Mouse (Mus musculus): ENCODE results near the gene Fam131c. TPM values are rescaled to one million over a fixed set of nuclear protein-coding genes. Genes with fewer than 3 reads are reported as not detected.

Fam131c gene
- polyA plus RNA-seq, 1 experiment from 2014 or later: 0.57 TPM

GRCm38 (mm10) chr4:141347365-141347797, 20.6 kb upstream of the Fam131c start:
- Histone ChIP-seq H3K36me3 (ENCODE audit: control insufficient read depth, insufficient read depth, low read length) (no peaks in the 10 kb centered on the region), H3K27me3 (ENCODE audit: control insufficient read depth, insufficient read depth, low read length) (no peaks in the 10 kb centered on the region), H3K9me3 (ENCODE audit: control insufficient read depth, low read length) (no peaks in the 10 kb centered on the region), H3K9ac (ENCODE audit: low read length) (no peak overlapping the region), H3K27ac (replicated peaks; ENCODE audit: low read depth, low read length) (no peak overlapping the region), H3K4me1 (ENCODE audit: control insufficient read depth, insufficient read depth, low read length) (peaks cover 3% of the 10 kb centered on the region; the same call in 1 of the 2 replicates), H3K4me2 (ENCODE audit: low read depth, severe bottlenecking) (no peak overlapping the region), H3K4me3 (ENCODE audit: low read depth, low read length) (no peak overlapping the region)
- DNase-seq (ENCODE audit: low spot score): no peak
- no peak for ATAC-seq (ENCODE audit: insufficient number of reproducible peaks, low FRiP score, low TSS enrichment, low read depth)
- WGBS: 80% methylated on average over 8 of the region's 8 CpGs

GRCm38 (mm10) chr4:141348616-141349015, 19.4 kb upstream of the Fam131c start:
- no peak overlapping the region for H3K4me2 ChIP-seq (ENCODE audit: low read depth, severe bottlenecking)
- H3K27ac ChIP-seq (replicated peaks; ENCODE audit: low read depth, low read length): no peak overlapping the region
- WGBS: 76% methylated on average over 11 of the region's 11 CpGs
- ATAC-seq (ENCODE audit: insufficient number of reproducible peaks, low FRiP score, low TSS enrichment, low read depth) (no peak), DNase-seq (ENCODE audit: low spot score) (no peak)
- peaks cover 3% of the 10 kb centered on the region; the same call in 1 of the 2 replicates for H3K4me1 ChIP-seq (ENCODE audit: control insufficient read depth, insufficient read depth, low read length)
- H3K36me3 ChIP-seq (ENCODE audit: control insufficient read depth, insufficient read depth, low read length): no peaks in the 10 kb centered on the region
- H3K9ac ChIP-seq (ENCODE audit: low read length): no peak overlapping the region; the same call in 1 of the 2 replicates
- no peaks in the 10 kb centered on the region for H3K27me3 ChIP-seq (ENCODE audit: control insufficient read depth, insufficient read depth, low read length)
- H3K9me3 ChIP-seq (ENCODE audit: control insufficient read depth, low read length): no peaks in the 10 kb centered on the region
- no peak overlapping the region for H3K4me3 ChIP-seq (ENCODE audit: low read depth, low read length)

GRCm38 (mm10) chr4:141350015-141350414, 18.0 kb upstream of the Fam131c start:
- Histone ChIP-seq H3K27ac (replicated peaks; ENCODE audit: low read depth, low read length) (0 out of 2 replicates have a peak overlapping the region, but pooled peaks have one; percentile 30), H3K4me3 (ENCODE audit: low read depth, low read length) (no peak overlapping the region), H3K36me3 (ENCODE audit: control insufficient read depth, insufficient read depth, low read length) (no peaks in the 10 kb centered on the region), H3K4me1 (ENCODE audit: control insufficient read depth, insufficient read depth, low read length) (peaks cover 3% of the 10 kb centered on the region; the same call in 1 of the 2 replicates), H3K9me3 (ENCODE audit: control insufficient read depth, low read length) (no peaks in the 10 kb centered on the region), H3K4me2 (ENCODE audit: low read depth, severe bottlenecking) (no peak overlapping the region), H3K27me3 (ENCODE audit: control insufficient read depth, insufficient read depth, low read length) (no peaks in the 10 kb centered on the region), H3K9ac (ENCODE audit: low read length) (no peak overlapping the region)
- no peak for DNase-seq (ENCODE audit: low spot score)
- 79% methylated on average over 12 of the region's 12 CpGs for WGBS
- ATAC-seq (ENCODE audit: insufficient number of reproducible peaks, low FRiP score, low TSS enrichment, low read depth): no peak

- DNase-seq (ENCODE audit: low spot score) (no peak), ATAC-seq (ENCODE audit: insufficient number of reproducible peaks, low FRiP score, low TSS enrichment, low read depth) (no peak)
Measured at GRCm38 (mm10) chr4:141351972-141352371, 16.0 kb upstream of the Fam131c start.

GRCm38 (mm10) chr4:141352986-141353385, 15.0 kb upstream of the Fam131c start:
- Histone ChIP-seq H3K36me3 (ENCODE audit: control insufficient read depth, insufficient read depth, low read length) (no peaks in the 10 kb centered on the region), H3K27ac (replicated peaks; ENCODE audit: low read depth, low read length) (no peak overlapping the region), H3K4me2 (ENCODE audit: low read depth, severe bottlenecking) (no peak overlapping the region), H3K27me3 (ENCODE audit: control insufficient read depth, insufficient read depth, low read length) (no peaks in the 10 kb centered on the region), H3K9me3 (ENCODE audit: control insufficient read depth, low read length) (no peaks in the 10 kb centered on the region), H3K4me1 (ENCODE audit: control insufficient read depth, insufficient read depth, low read length) (0 out of 2 replicates have a peak, but pooled peaks cover 3% of the 10 kb centered on the region), H3K9ac (ENCODE audit: low read length) (no peak overlapping the region), H3K4me3 (ENCODE audit: low read depth, low read length) (no peak overlapping the region)
- ATAC-seq (ENCODE audit: insufficient number of reproducible peaks, low FRiP score, low TSS enrichment, low read depth) (no peak), DNase-seq (ENCODE audit: low spot score) (no peak)
- 83% methylated on average over 5 of the region's 5 CpGs for WGBS

More at GRCm38 (mm10) chr4:141351972-141352371, 16.0 kb upstream of the Fam131c start:
- 51% methylated on average over 7 of the region's 7 CpGs for WGBS
- no peaks in the 10 kb centered on the region for H3K36me3 ChIP-seq (ENCODE audit: control insufficient read depth, insufficient read depth, low read length)
- no peak overlapping the region for H3K9ac ChIP-seq (ENCODE audit: low read length)
- no peak overlapping the region for H3K4me2 ChIP-seq (ENCODE audit: low read depth, severe bottlenecking)
- no peaks in the 10 kb centered on the region for H3K27me3 ChIP-seq (ENCODE audit: control insufficient read depth, insufficient read depth, low read length)
- no peak overlapping the region for H3K27ac ChIP-seq (replicated peaks; ENCODE audit: low read depth, low read length)
- H3K4me3 ChIP-seq (ENCODE audit: low read depth, low read length): no peak overlapping the region
- peaks cover 3% of the 10 kb centered on the region; the same call in 1 of the 2 replicates for H3K4me1 ChIP-seq (ENCODE audit: control insufficient read depth, insufficient read depth, low read length)
- H3K9me3 ChIP-seq (ENCODE audit: control insufficient read depth, low read length): no peaks in the 10 kb centered on the region

- H3K27ac ChIP-seq (replicated peaks; ENCODE audit: low read depth, low read length): no peak overlapping the region
- H3K9ac ChIP-seq (ENCODE audit: low read length): no peak overlapping the region
Measured at GRCm38 (mm10) chr4:141353868-141354267, 14.2 kb upstream of the Fam131c start.

GRCm38 (mm10) chr4:141357811-141358210, 10.2 kb upstream of the Fam131c start:
- no peak overlapping the region for H3K9ac ChIP-seq (ENCODE audit: low read length)
- no peak overlapping the region for H3K4me3 ChIP-seq (ENCODE audit: low read depth, low read length)
- no peaks in the 10 kb centered on the region for H3K36me3 ChIP-seq (ENCODE audit: control insufficient read depth, insufficient read depth, low read length)
- DNase-seq (ENCODE audit: low spot score) (no peak), ATAC-seq (ENCODE audit: insufficient number of reproducible peaks, low FRiP score, low TSS enrichment, low read depth) (no peak)
- H3K27ac ChIP-seq (replicated peaks; ENCODE audit: low read depth, low read length): no peak overlapping the region
- H3K4me2 ChIP-seq (ENCODE audit: low read depth, severe bottlenecking): no peak overlapping the region
- H3K4me1 ChIP-seq (ENCODE audit: control insufficient read depth, insufficient read depth, low read length): no peaks in the 10 kb centered on the region
- no peaks in the 10 kb centered on the region for H3K9me3 ChIP-seq (ENCODE audit: control insufficient read depth, low read length)
- H3K27me3 ChIP-seq (ENCODE audit: control insufficient read depth, insufficient read depth, low read length): no peaks in the 10 kb centered on the region

More at GRCm38 (mm10) chr4:141353868-141354267, 14.2 kb upstream of the Fam131c start:
- H3K4me1 ChIP-seq (ENCODE audit: control insufficient read depth, insufficient read depth, low read length): 0 out of 2 replicates have a peak, but pooled peaks cover 3% of the 10 kb centered on the region
- H3K36me3 ChIP-seq (ENCODE audit: control insufficient read depth, insufficient read depth, low read length): no peaks in the 10 kb centered on the region
- no peaks in the 10 kb centered on the region for H3K9me3 ChIP-seq (ENCODE audit: control insufficient read depth, low read length)
- 70% methylated on average over 8 of the region's 8 CpGs for WGBS
- H3K4me2 ChIP-seq (ENCODE audit: low read depth, severe bottlenecking): no peak overlapping the region
- no peak for ATAC-seq (ENCODE audit: insufficient number of reproducible peaks, low FRiP score, low TSS enrichment, low read depth)
- no peak overlapping the region for H3K4me3 ChIP-seq (ENCODE audit: low read depth, low read length)
- no peak for DNase-seq (ENCODE audit: low spot score)
- H3K27me3 ChIP-seq (ENCODE audit: control insufficient read depth, insufficient read depth, low read length): no peaks in the 10 kb centered on the region

GRCm38 (mm10) chr4:141359222-141359621, 8.8 kb upstream of the Fam131c start:
- WGBS: 85% methylated on average over 6 of the region's 6 CpGs
- no peak for ATAC-seq (ENCODE audit: insufficient number of reproducible peaks, low FRiP score, low TSS enrichment, low read depth)

GRCm38 (mm10) chr4:141360846-141361245, 7.2 kb upstream of the Fam131c start:
- ATAC-seq (ENCODE audit: insufficient number of reproducible peaks, low FRiP score, low TSS enrichment, low read depth) (no peak), DNase-seq (ENCODE audit: low spot score) (peak; percentile 77)
- no peak overlapping the region for H3K4me3 ChIP-seq (ENCODE audit: low read depth, low read length)
- WGBS: 25% methylated on average over 7 of the region's 7 CpGs
- H3K9ac ChIP-seq (ENCODE audit: low read length): no peak overlapping the region
- no peaks in the 10 kb centered on the region for H3K4me1 ChIP-seq (ENCODE audit: control insufficient read depth, insufficient read depth, low read length)
- no peak overlapping the region for H3K27ac ChIP-seq (replicated peaks; ENCODE audit: low read depth, low read length)
- peaks cover 10% of the 10 kb centered on the region for H3K27me3 ChIP-seq (ENCODE audit: control insufficient read depth, insufficient read depth, low read length)
- H3K9me3 ChIP-seq (ENCODE audit: control insufficient read depth, low read length): no peaks in the 10 kb centered on the region
- no peaks in the 10 kb centered on the region for H3K36me3 ChIP-seq (ENCODE audit: control insufficient read depth, insufficient read depth, low read length)
- H3K4me2 ChIP-seq (ENCODE audit: low read depth, severe bottlenecking): no peak overlapping the region

More at GRCm38 (mm10) chr4:141359222-141359621, 8.8 kb upstream of the Fam131c start:
- no peaks in the 10 kb centered on the region for H3K36me3 ChIP-seq (ENCODE audit: control insufficient read depth, insufficient read depth, low read length)
- H3K4me1 ChIP-seq (ENCODE audit: control insufficient read depth, insufficient read depth, low read length): no peaks in the 10 kb centered on the region
- H3K9ac ChIP-seq (ENCODE audit: low read length): no peak overlapping the region
- no peak overlapping the region for H3K4me2 ChIP-seq (ENCODE audit: low read depth, severe bottlenecking)
- peaks cover 1% of the 10 kb centered on the region; the same call in 1 of the 2 replicates for H3K27me3 ChIP-seq (ENCODE audit: control insufficient read depth, insufficient read depth, low read length)
- no peak overlapping the region for H3K4me3 ChIP-seq (ENCODE audit: low read depth, low read length)
- H3K27ac ChIP-seq (replicated peaks; ENCODE audit: low read depth, low read length): no peak overlapping the region
- DNase-seq (ENCODE audit: low spot score): no peak
- no peaks in the 10 kb centered on the region for H3K9me3 ChIP-seq (ENCODE audit: control insufficient read depth, low read length)

Data from limb, embryonic 11.5 days (tissue).